Mouse (Mus musculus) adrenal gland, postnatal 36 days (tissue): ENCODE results near the gene Col6a4. TPM values are rescaled to one million over a fixed set of nuclear protein-coding genes. Genes with fewer than 3 reads are reported as not detected.
A peak's percentile ranks its signal among the peaks of the same experiment; 100 is the strongest.

ENCODE experiments used
- DNase-seq, 2 experiments: peaks; one replicate each; pipeline ENCODE4 v3.0.0; 2021; ENCODE audit warnings: mixed read lengths in 1 of 2
- long read RNA-seq, 2 experiments: library from polyadenylated mRNA; stranded (forward); transcript quantifications; one replicate each; pipeline ENCODE4 v2.0.0; 2021; ENCODE audit warnings: borderline sequencing depth in 2 of 2
- total RNA-seq, 2 experiments: library from RNA; stranded (reverse); gene quantifications; 2 replicates each; pipeline ENCODE4 v1.2.3; 2021

Gene Col6a4
- under 1 TPM; 0.36 to 0.46 TPM for total RNA-seq
- long read RNA-seq, experiment 1 = 0 reads
- long read RNA-seq, experiment 2 = 0 reads

DNA sequence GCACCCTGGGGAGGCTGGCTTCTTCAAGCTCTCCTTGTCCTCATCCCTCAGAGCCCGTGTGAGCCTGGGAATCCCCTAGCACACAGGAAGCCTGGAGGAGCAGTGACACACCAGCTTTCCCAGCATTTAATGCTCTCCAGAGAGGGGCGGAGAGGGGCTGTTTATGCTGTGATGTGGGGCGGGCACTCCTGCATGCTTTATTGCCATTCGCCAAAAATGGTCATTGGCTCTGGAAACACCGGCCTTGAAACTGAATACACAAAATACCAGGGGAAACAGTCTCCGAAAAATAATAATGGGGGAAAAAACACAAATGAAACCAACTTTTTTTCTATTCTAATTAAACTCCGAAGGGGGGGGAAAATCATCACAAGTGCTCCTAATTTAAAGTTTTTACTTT lies at the start of gene Col6a4:
Gene Col6a4 (minus strand): TSS at position 101 of the 400 bp plus-strand sequence.
- DNase-seq = peak; percentile 12 to 15

DNA sequence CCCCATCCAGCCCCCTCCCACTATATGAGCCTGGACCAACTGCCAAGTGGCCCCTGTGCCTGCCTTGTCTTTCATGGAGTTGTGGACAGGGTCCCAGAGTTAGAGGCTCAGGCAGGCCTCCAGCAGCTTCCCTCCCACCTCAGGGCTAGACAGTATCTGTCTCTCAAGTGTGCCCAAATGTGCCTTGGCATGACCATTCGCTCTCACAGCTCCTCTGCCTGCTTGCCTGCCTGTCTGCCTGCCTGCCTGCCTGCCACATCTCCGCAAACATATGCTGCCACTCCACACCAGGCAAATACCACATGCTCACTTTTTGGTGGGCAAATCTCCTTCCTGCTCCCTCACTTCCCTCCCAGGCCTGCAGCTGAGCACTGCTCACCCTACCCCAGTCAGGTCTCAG lies 49.0 kb upstream of the Col6a4 start:
- no peak for DNase-seq

DNA sequence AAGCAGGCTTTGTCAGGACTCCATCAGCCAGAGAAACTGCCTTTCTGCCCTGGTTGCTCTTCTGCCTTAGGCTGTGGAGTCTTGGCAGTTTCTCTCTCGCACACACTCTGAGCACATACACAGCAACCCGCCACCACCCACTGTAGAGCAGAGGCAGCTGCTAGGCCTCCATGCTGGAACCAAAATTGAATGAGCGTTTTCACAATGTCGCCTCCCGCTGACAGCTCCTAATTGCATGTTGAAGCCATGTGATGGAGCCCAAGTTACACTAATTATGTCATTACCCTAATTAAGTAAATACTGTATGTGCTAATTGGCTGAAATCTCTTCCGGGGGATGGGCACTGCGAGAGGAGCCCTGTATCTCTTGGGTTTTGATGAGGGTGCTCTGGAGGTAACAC lies 47.6 kb upstream of the Col6a4 start:
- no peak for DNase-seq

DNA sequence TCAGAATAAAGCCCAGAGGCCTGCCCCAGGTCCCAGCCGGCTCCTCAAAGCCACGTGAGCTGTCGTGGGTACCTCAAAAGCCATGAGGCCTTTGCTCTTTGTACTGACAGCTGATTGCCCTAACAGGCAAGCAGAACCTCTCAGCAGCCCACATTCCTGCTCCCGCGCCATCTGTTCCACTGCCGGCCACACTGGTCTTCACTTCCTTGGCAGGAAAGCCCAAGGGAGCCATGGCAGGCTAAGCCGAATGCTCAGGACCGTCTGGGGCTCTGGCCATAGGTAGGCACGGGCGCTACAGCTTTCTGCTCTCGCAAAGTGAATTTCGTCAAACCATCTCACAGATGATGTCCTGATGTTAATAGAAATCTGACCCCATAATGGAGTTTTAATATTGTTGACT lies 45.4 kb upstream of the Col6a4 start:
- no peak for DNase-seq

DNA sequence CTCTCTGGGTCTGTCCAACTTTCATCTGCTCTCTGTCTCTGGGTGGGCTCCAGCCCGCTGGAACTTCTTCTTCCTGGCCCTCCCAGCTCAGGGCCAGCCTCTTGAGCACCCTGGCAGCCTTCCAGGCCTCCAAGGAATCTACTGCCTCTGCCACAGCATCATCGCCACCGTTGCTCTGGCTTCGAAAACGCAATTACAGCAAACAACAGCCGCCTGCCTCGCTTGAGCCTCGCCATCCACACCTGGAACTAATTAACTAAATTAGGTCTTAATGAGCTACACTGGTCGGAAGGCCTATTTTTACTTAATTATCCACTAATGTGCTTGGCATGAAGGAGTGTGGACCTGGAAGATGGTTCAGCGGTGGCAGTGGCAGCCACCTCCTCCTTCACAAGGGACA lies 43.2 kb upstream of the Col6a4 start:
- DNase-seq = peak; percentile 37 to 42

DNA sequence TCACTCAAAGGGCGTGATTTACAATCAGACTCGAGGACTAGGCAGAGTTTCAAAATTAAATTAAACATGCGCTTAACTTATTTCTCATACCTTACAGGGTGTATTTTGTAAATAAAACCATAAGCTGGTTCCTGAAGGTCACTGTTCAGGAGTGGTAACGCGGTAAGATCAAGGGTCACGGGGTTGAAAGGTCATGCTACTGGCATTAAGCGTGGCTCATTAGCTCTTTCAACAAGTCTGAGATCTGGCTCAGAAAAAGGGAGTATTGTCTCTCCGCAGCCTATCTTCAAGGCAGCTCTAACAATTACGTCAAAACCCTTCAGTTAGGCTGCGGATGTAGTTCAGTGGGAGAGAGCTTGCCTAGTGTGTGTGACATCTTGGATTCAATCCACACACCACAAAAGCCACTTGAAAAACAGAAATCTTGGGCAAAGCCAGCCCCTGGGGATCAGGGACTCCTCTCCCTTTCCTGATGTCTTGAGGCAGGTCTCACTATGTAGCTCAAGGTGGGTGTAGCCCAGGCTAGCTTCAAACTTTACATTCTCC lies 41.2 kb upstream of the Col6a4 start:
- DNase-seq = no peak

DNA sequence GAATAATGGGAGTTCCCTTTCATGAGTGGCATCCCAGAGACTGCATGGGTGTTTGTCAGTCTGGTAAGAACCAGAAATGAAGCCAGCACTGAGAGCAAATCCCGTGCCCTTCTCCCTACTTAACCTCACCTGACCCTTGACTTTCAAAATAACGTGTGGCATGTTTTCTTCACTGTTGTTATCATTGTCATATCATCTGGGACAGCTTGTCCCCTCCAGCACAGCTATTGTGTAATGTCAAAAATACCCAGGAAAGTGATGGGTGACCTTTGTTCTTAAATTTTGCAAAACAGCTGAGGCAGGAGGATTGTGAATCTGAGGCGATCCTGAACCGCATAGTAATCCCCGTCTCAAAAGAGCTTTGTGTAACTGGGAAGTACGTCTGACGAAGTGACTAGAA lies 33.7 kb upstream of the Col6a4 start:
- no peak for DNase-seq

DNA sequence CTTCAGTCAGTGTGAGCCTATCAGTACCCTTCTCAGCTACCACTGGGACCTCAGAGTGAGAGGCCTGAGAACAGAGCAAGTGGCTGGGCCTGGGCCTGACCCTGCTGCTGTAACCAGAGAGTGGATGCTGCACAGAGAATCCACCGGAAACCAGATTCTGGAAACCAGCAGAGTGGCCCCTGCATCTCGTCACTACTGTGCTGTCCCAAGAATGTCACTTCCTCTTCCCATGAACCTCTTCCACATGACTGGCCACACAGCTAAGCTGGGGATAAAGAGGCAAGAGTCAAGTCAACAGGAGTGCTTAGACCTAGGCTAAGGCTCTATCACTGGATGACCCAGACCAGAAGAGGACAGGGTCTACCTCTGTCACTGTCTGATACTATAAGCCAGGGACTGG lies 32.5 kb upstream of the Col6a4 start:
- no peak for DNase-seq

DNA sequence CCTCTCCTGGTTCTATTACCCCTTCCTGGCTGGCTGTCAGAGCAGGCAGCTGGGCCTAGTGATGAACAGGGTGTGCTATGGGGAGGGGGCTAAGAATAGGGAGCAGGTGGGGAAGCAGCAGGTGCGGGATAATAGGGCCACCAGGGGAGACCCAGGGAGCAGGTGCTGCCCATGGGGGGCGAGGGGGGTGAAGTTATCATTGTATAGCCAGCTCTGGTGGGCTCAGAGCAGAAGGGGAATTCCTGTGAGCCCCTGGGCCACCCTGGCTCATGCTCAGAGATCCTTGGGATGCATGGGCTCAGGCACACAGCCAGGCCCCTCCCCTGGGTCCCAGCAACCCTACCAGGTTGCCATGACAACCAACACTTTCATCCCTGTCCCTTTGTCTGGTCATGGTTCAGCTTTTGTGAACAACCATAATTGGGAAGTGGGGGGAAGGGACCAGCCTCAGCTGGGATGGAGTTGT lies 30.2 kb upstream of the Col6a4 start:
- DNase-seq = no peak

DNA sequence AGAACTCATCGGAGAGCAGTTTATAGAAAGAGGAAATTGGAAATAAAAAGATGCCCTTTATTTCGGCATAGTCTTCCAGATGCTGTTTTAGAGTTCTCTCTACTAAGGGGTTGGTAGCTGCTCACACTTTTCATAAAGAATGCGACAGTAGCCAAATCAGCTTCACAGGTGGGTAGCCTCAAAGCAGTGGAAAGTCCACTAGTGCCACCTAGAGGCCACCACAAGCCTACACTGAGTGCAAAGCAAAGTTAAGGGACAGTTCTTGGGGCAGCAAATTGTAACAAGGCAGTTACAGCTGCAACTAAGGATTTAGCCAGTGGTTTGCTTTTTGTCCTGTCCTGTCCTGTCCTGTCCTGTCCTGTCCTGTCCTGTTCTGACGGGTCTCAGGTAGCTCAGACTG lies 27.0 kb upstream of the Col6a4 start:
- DNase-seq = peak; percentile 26 to 51

DNA sequence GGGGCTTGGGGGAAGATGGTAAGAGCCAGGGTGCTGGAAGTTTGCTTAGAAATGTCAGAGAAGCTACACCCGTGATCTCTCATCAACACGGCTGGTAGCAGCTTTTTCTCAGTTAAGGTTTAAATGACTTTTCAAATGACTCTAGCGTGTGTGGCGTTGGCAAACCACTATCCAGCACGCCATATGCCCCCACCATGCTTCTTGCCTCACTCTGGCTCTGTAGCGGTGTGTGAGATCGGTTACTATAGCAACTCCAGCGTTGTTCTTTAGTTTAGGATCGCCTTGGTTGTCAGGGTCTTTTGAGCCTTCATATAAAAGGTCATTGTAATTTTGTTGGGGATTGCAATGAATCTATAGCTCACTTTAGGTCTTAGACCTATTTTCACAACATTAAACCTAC lies 22.5 kb upstream of the Col6a4 start:
- DNase-seq = no peak

DNA sequence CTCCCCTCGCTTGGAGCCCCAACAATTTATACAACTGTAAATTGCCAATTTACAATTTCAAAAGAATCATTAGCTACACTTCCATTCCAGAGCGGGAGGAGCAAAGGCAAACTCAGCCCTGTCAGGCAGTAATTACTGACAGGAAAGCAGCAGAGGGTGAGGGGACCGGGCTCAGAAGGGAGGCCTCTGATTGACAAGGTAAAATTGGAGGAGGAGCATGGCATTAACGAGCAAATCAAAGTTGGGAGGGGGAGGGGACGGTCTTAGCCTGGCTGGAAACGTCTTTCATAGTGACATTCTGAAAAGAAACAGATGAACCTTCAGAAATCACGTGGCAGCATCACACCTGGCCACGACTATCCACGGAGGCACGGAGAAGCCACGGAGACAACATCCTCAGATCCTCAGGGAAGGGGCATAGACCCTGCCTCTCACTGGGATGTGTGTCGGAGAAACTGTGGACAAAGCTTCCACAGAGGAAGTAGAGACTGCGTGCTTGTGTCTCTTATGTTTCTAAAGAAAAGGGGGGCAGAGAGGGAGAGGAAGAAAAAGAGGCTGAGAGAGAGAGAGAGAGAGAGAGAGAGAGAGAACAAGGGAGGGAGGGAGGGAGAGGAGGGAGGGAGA lies 19.3 kb upstream of the Col6a4 start:
- no peak for DNase-seq

DNA sequence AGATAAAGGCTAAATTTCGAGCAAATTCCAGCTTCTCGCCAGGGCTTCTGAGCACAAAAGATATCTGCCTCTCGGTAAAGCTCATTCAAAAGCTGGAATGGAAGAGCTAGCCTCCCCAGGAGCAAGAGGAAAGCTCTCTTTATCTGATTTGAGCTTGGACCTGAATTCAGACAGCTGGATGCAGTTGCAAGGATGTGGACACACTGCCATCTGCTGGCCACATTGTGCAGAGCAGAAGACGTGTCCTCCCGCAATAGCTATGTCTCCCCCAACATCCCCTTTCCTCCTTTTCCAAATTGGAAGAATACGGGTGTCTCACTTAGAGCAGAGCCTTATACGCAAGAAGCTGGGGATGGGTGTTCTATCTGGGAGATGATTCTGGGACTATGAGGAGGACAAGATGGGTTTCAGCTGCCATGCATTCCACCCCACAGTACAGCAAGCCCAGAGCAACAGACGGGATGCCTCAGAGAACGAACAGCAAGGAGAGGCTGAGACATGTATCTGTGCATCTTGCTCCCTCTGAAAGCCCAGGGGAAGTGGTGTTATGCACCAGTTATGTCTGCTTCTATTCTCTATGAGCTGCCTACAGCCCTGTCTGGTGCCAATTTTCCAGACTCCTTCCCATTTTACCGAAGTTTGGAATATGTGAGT lies 16.3 kb upstream of the Col6a4 start:
- peak; percentile 77 to 80 for DNase-seq

DNA sequence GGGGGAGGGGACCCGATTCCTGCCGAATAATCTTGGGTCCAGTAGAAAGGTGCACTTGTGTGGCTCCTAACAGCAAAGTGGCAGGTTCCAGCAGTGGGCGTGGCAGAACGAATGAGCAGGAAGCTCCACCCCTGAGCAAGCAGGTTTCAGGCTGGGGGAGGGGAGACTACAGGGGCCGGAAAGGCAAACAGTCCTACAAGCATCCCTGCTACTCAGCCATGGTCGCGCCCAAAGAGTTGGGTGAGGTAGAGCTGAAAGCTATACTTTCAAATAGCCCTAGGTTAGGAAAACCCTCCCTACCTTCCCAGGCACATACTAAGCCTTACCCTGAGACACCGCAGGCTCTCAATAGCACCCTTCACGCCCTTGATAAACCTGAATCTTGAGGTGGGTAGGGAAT lies 9.7 kb upstream of the Col6a4 start:
- no peak for DNase-seq

DNA sequence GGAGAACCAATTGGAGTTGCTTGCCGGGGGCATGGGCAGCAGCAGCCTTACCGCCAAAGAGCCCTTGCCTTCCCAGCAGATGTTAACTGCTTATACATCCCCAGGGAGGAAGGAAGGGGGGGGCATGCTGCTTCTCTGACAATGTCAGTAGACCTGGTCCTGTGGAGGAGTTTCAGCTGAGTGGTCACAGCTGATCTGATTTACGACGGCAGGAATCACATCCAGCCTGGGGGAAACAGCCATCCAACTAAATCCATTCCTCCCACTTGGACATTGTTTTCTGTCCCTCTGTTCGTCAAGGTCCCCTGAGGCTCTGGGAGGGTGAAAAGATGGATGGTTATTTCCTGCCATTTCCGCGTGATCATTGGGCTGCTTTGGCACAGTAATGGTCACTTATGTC lies 7.8 kb upstream of the Col6a4 start:
- no peak for DNase-seq

DNA sequence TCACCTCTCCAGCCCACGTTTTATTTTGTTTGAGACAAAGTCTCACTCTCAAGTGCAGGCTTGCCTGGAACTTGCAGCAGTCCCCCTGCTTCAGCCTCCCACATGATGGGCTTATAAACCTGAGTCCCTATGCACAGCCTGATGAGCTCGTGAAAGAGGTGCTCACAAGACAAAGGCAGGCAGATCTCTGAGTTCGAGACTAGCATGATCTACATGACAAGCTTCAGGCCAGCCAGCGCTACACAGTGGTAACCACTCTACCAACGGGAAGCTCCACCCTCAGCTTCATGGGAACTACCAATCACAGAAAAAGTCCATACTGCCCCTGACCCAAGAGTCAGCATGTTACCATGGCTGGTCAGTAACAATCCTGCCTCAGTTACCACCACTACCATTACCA lies 4.6 kb upstream of the Col6a4 start:
- no peak for DNase-seq

DNA sequence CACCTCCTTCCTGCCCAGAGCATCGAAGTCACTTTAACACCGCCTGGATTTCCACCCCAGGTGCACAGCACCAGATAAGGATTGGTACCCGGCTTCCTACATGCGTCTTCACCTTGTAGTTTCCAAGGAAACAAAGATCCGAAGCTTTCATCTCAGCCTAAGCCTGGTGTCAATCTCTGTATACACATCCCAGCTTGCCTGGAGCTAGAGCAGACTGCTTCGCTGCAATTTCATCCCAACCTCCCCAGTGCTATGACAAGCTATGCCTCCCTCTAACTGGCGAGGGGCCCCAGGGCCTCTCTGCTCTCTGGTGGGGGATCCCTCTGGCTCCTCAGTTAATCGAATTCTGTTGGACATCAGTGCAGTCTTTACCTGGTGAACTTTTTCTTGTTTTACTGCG lies 3.7 kb upstream of the Col6a4 start:
- no peak for DNase-seq

DNA sequence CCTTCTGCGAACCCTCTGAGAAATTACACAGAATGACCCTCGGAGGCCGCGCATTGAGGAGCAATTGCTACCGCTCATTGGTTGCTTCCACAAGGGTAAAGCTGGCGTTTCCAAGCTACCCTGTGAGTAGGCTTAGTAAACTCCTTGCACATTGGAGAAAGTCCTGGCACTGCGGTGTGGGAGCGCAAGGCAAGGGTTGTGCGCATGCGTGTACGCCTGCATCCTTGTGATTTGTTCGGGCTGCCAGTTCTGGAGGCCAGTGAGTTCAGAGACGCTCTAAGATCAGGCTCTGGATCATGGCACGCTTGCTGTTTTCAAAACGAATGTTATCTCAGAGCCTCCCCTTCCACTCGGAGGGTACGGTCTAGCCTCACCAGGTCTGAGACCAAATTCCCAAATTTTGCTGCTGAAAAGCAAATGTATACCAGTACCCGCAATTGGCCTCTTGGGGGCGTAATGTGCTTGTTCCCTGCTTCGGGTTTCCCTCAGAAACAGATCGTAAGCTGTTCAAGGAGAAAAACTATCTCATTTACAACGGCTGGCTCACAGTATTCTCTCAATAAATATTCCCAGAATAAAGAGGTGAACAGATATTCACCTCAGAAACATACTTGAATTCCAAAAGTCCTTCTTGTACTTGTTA lies 2.9 kb upstream of the Col6a4 start:
- no peak for DNase-seq

DNA sequence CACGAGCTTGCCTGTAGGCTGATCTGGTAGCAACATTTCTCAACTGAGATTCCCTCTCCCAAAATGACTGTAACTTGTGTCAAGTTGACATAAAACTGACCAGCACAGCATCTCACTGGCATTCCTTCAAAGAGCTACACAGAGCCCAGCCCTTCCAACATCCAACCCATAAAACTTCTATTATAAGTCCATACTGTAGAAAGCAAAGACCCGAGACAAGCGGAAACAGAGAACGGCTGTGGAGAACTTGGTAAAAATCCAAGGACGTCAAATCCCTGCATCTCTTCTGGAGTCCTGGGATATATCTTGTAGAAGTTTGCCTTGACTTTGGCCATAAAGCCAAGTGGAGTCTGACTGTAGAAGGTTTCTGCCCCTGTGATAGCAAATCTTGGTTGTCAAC lies 15.1 kb downstream of the Col6a4 start:
- DNase-seq = no peak

DNA sequence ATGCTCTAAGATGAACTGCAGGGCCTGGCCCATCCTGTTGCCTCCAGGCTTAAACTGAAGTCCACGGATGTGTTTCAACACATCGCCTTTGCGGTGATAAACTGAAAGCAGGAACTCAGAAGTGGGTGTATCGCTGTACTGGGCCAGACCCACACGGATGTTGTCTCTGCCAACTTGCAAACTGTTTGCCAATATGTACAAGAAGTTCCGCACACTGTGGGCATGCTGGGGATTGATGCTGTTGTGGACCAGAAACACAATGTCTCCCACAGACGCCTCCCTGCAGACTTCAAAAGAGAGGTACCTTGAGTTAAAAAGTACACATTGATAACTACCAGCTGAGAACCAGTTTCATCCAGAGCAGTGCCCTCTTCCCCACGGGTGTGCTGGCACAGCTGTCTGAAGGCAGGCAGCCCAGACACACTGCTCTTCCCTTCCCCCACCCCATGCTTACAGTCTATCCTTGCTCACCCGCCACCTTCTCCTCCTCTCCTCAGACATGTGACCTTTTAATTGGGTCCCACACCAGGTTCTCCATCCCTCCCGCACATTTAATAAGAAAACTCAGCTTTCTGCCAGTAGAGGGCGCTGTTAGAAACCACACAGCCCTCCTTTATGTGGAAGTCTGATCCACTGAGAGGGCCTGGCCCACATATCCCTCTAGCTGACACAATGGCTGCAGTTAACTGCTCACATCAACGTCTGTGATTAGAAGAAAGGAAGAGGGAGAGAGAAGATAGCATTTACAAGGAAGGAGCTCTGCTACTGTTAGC lies 16.1 kb downstream of the Col6a4 start:
- DNase-seq = peak; percentile 13 to 53

DNA sequence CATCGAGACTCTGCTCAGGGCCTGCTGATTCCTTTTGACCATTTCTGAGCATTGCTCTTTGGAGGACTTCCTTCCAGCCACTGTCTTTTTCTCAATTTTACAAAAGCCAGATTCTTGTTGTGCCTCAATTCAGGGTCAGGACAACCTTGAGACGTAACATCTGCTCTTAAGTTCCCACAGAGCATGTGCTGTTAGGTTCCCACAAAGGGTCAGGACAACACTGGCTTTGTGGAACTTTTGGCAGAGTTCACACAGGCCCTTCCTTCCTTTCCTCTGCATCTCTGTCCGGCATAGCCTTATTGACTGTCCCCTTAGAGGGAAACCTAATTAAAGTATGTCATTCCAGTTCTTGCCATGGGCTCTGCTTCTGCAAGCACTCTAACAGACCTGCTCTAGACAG lies 18.6 kb downstream of the Col6a4 start:
- no peak for DNase-seq

DNA sequence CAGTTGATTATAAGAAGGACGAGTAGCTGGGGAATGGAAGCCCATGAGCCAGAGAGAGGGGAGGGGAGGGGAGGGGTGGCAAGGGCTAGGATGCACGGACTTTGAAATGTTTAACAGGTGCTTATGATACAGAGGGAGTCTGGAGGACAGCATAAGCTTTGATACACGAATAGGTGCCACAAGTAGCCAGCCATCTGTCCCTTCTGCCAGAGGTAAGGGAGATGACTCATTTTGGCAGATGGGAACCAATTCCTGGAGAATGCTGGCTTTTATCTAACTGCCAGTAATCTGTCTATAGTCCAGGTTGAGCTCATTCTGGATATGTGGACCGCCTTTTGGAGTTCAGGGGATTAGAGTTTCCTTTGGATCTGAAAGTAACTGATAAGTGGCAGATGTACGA lies 20.3 kb downstream of the Col6a4 start:
- no peak for DNase-seq

DNA sequence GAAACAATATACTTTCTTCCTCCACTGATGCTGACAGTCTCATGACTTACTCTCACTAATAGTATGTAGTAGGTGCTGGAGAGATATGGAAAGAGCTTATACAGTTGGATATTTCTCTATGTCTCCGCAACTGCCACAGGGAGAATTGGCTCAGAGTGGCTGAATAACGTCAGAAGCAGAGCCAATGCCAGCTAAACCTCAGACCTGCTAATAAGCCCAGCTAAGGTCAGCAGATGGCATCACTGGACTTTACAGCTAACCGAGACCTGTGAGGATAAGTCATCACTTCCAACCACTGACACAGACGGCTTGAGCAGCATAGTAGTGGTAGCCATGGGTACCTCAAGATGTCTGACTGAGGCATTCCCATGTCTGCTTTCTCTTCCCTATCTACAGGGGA lies 22.6 kb downstream of the Col6a4 start:
- no peak for DNase-seq
